In the genomic region with DNA sequence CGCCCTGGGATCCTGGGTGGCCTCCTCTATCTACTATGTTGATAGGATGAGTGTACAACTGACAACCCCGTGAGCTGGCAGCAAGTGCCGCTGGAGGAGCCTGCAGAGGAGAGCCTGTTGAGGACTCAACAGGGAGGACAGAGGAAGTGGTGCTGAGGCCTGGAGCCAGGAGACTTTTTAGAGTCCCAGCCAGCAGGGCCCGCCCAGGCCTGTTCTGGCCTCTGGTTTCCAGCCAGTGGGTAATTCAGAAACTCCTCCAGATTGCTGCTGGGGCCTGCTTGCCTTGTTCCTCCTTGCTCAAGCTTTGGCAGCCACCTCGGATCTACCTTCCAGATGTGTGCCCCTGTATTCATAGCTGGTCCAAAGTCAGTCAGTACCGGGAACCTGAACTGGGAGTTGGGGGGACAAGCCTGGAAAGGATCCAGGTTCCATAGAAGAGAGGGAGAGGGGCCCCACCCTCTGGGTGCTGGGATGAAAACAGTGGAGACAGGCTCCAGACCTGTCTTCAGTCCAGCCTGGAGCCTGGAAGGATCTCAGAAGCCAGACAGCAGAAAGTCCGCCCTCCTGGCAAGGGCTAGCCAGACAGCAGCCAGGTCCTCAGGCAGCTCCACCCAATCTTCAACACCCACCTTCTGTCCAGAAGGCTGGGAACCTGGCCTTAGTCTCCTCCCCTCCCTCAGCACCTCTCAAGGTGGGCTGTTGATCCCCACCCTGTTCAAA, we compare ENCODE assay signal across 9 mouse cellular contexts. TPM values are rescaled to one million over a fixed set of nuclear protein-coding genes. Genes with fewer than 3 reads are reported as not detected.
DNase-seq lines count a peak whose midpoint lies in the region; ATAC-seq lines count a peak whose summit lies in the region.
"Had no signal": no experiment of that assay in that cellular context is flagged by ENCODE, and none has a peak within 500 bp of the region (broad histone marks: within the 10 kb centered on the region; RNA-seq: fewer than 3 reads in every experiment).

No protein-coding gene starts in this region.

- no peak overlapping the region for H3K27ac ChIP-seq in midbrain, embryonic 11.5 days (ENCODE audit: low read depth, low read length)
- H3K27ac ChIP-seq in midbrain, embryonic 14.5 days (replicated peaks; ENCODE audit: low read depth, low read length): no peak overlapping the region
- H3K27ac ChIP-seq in kidney, embryonic 14.5 days (ENCODE audit: low read depth, low read length): no peak overlapping the region
- peak overlapping the region; percentile 86 for H3K27ac ChIP-seq in stomach, embryonic 16.5 days (ENCODE audit: low read length)

- DNase-seq in midbrain, embryonic 11.5 days (ENCODE audit: low spot score, missing footprints): peak; percentile 49
- no peak for DNase-seq in midbrain, embryonic 14.5 days
- DNase-seq in gastrocnemius, postnatal 14 days: peak; percentile 81
- no peak for DNase-seq in right cerebral cortex, adult 18-20 months
- DNase-seq in cerebellum, adult 11 months: no peak

- no peaks in the 10 kb centered on the region for H3K9me3 ChIP-seq in midbrain, embryonic 11.5 days (ENCODE audit: control insufficient read depth, low read length)
- no peaks in the 10 kb centered on the region for H3K9me3 ChIP-seq in midbrain, embryonic 14.5 days (ENCODE audit: control insufficient read depth, low read length)
- H3K9me3 ChIP-seq in kidney, embryonic 14.5 days (ENCODE audit: control insufficient read depth, low read length): no peaks in the 10 kb centered on the region
- H3K9me3 ChIP-seq in stomach, embryonic 16.5 days (replicated peaks; ENCODE audit: control insufficient read depth, low read length): no peaks in the 10 kb centered on the region

- H3K9ac ChIP-seq in midbrain, embryonic 11.5 days (ENCODE audit: low read length): no peak overlapping the region
- H3K9ac ChIP-seq in midbrain, embryonic 14.5 days (replicated peaks; ENCODE audit: low read length): no peak overlapping the region
- no peak overlapping the region for H3K9ac ChIP-seq in kidney, embryonic 14.5 days (ENCODE audit: low read depth, low read length)
- H3K9ac ChIP-seq in stomach, embryonic 16.5 days (ENCODE audit: low read length): peak overlapping the region; percentile 44

- H3K36me3 ChIP-seq in midbrain, embryonic 11.5 days (ENCODE audit: control insufficient read depth, insufficient read depth, low read length): no peaks in the 10 kb centered on the region
- no peaks in the 10 kb centered on the region for H3K36me3 ChIP-seq in midbrain, embryonic 14.5 days (ENCODE audit: control insufficient read depth, insufficient read depth, low read length)
- no peaks in the 10 kb centered on the region for H3K36me3 ChIP-seq in kidney, embryonic 14.5 days (ENCODE audit: control insufficient read depth, insufficient read depth, low read length)
- no peaks in the 10 kb centered on the region for H3K36me3 ChIP-seq in stomach, embryonic 16.5 days (ENCODE audit: control insufficient read depth, insufficient read depth, low read length)

- H3K27me3 ChIP-seq in midbrain, embryonic 11.5 days (ENCODE audit: control insufficient read depth, insufficient read depth, low read length): no peaks in the 10 kb centered on the region
- no peaks in the 10 kb centered on the region for H3K27me3 ChIP-seq in midbrain, embryonic 14.5 days (ENCODE audit: control insufficient read depth, insufficient read depth, low read length)
- no peaks in the 10 kb centered on the region for H3K27me3 ChIP-seq in kidney, embryonic 14.5 days (ENCODE audit: control insufficient read depth, insufficient read depth, low read length)
- no peaks in the 10 kb centered on the region for H3K27me3 ChIP-seq in stomach, embryonic 16.5 days (ENCODE audit: control insufficient read depth, insufficient read depth, low read length)

- peaks cover 14% of the 10 kb centered on the region for H3K4me1 ChIP-seq in midbrain, embryonic 11.5 days (ENCODE audit: control insufficient read depth, insufficient read depth, low read length)
- H3K4me1 ChIP-seq in midbrain, embryonic 14.5 days (ENCODE audit: control insufficient read depth, insufficient read depth, low read length): peaks cover 12% of the 10 kb centered on the region
- no peaks in the 10 kb centered on the region for H3K4me1 ChIP-seq in kidney, embryonic 14.5 days (ENCODE audit: control insufficient read depth, insufficient read depth, low read length)
- peaks cover 18% of the 10 kb centered on the region for H3K4me1 ChIP-seq in stomach, embryonic 16.5 days (ENCODE audit: control insufficient read depth, insufficient read depth, low read length)

- no peak for ATAC-seq in midbrain, embryonic 11.5 days (ENCODE audit: low FRiP score)
- no peak for ATAC-seq in midbrain, embryonic 14.5 days (ENCODE audit: low FRiP score, low TSS enrichment)
- ATAC-seq in kidney, embryonic 14.5 days (ENCODE audit: low FRiP score, low TSS enrichment): peak; percentile 18; the same call in 1 of the 2 replicates
- peak; percentile 70; the same call in 1 of the 2 replicates for ATAC-seq in stomach, embryonic 16.5 days (ENCODE audit: insufficient read depth, low FRiP score)
- no peak for ATAC-seq in granulocyte monocyte progenitor cell, adult 5-6 weeks (replicated peaks; ENCODE audit: poor library complexity, severe bottlenecking)

- WGBS in midbrain, embryonic 11.5 days: 81% methylated on average over 7 of the region's 7 CpGs
- WGBS in midbrain, embryonic 14.5 days: 86% methylated on average over 7 of the region's 7 CpGs
- WGBS in kidney, embryonic 14.5 days: 76% methylated on average over 7 of the region's 7 CpGs
- WGBS in stomach, embryonic 16.5 days: 41% methylated on average over 7 of the region's 7 CpGs

- H3K4me3 ChIP-seq in midbrain, embryonic 11.5 days (ENCODE audit: low read depth, low read length): no peak overlapping the region
- no peak overlapping the region for H3K4me3 ChIP-seq in midbrain, embryonic 14.5 days (replicated peaks; ENCODE audit: low read depth, low read length)
- H3K4me3 ChIP-seq in kidney, embryonic 14.5 days (ENCODE audit: low read length): no peak overlapping the region
- no peak overlapping the region for H3K4me3 ChIP-seq in stomach, embryonic 16.5 days (replicated peaks; ENCODE audit: low read length)

- intact Hi-C loops in gastrocnemius, postnatal 14 days (cut with DNase I; ENCODE audit: low total_unique reads): no loop called here

- no peak overlapping the region for H3K4me2 ChIP-seq in midbrain, embryonic 11.5 days
- no peak overlapping the region for H3K4me2 ChIP-seq in midbrain, embryonic 14.5 days (ENCODE audit: low read length)
- no peak overlapping the region for H3K4me2 ChIP-seq in kidney, embryonic 14.5 days (replicated peaks; ENCODE audit: low read depth, low read length)
- H3K4me2 ChIP-seq in stomach, embryonic 16.5 days (ENCODE audit: low read depth, low read length): no peak overlapping the region

RNA-seq across cellular contexts. Expression of gene Lrrc74a, which starts 41.6 kb away (rescaled TPM):
- polyA plus RNA-seq in midbrain, embryonic 11.5 days (2014; fragmentation: Nextera tagmentation; extraction: Ambion mirVana): not detected in 2 replicates
- not detected in 2 replicates for polyA plus RNA-seq in midbrain, embryonic 14.5 days (2014; fragmentation: Nextera tagmentation; extraction: Ambion mirVana)
- not detected for total RNA-seq in gastrocnemius, postnatal 14 days (2021)
- not detected in 2 replicates for polyA plus RNA-seq in kidney, embryonic 14.5 days (2014; fragmentation: Nextera tagmentation; extraction: Ambion mirVana)
- not detected in 2 replicates for polyA plus RNA-seq in stomach, embryonic 16.5 days (2015; fragmentation: Nextera tagmentation; extraction: Ambion mirVana)
- not detected in 2 replicates for total RNA-seq in granulocyte monocyte progenitor cell, adult 5-6 weeks (2014; fragmentation: Nextera tagmentation)
- not detected in 2 replicates for total RNA-seq in granulocyte monocyte progenitor cell, adult 5-6 weeks (2017)
- total RNA-seq: layer of hippocampus, postnatal 36 days had no signal

RNA-seq across cellular contexts. Expression of gene Angel1, which starts 49.5 kb away (rescaled TPM):
- 12.2 and 12.5 TPM in 2 replicates for polyA plus RNA-seq in midbrain, embryonic 11.5 days (2014; fragmentation: Nextera tagmentation; extraction: Ambion mirVana)
- polyA plus RNA-seq in midbrain, embryonic 14.5 days (2014; fragmentation: Nextera tagmentation; extraction: Ambion mirVana): 11.3 and 11.5 TPM in 2 replicates
- total RNA-seq in gastrocnemius, postnatal 14 days (2021): 1 to 10 TPM; 4.6 to 4.7 TPM
- 7.9 and 10.2 TPM in 2 replicates for polyA plus RNA-seq in kidney, embryonic 14.5 days (2014; fragmentation: Nextera tagmentation; extraction: Ambion mirVana)
- 8.8 and 9.4 TPM in 2 replicates for polyA plus RNA-seq in stomach, embryonic 16.5 days (2015; fragmentation: Nextera tagmentation; extraction: Ambion mirVana)
- 7.2 and 9.7 TPM in 2 replicates for total RNA-seq in granulocyte monocyte progenitor cell, adult 5-6 weeks (2014; fragmentation: Nextera tagmentation)
- total RNA-seq in granulocyte monocyte progenitor cell, adult 5-6 weeks (2017): 0.62 and 2.8 TPM in 2 replicates

Comparison
In these comparisons a context has a peak if more than half of its experiments do, and no peak if none do; other contexts are left out.
1. DNase-seq: peak in midbrain, embryonic 11.5 days (single experiment) and gastrocnemius, postnatal 14 days (single experiment); none in midbrain, embryonic 14.5 days (single experiment), right cerebral cortex, adult 18-20 months (single experiment) and cerebellum, adult 11 months (single experiment).
2. ATAC-seq: peak in kidney, embryonic 14.5 days (single experiment) and stomach, embryonic 16.5 days (single experiment); none in midbrain, embryonic 11.5 days (single experiment), midbrain, embryonic 14.5 days (single experiment) and granulocyte monocyte progenitor cell, adult 5-6 weeks (single experiment).